Mouse (Mus musculus): Measurements from ENCODE around the gene Aif1. TPM values are rescaled to one million over a fixed set of nuclear protein-coding genes. Genes with fewer than 3 reads are reported as not detected.

The Aif1 gene
- polyA plus RNA-seq, 1 experiment, result 4.1 TPM

- H3K27me3 ChIP-seq (ENCODE audit: control insufficient read depth, insufficient read depth, low read length), result no peaks in the 10 kb centered on the region
- H3K4me1 ChIP-seq (ENCODE audit: control insufficient read depth, insufficient read depth, low read length), result peaks cover 13% of the 10 kb centered on the region; the same call in 1 of the 2 replicates
- TF ChIP-seq POLR2A (IDR thresholded peaks at IDR 0.05; ENCODE audit: borderline replicate concordance, insufficient read depth, low read length) (no peak), CTCF (IDR thresholded peaks at IDR 0.05; ENCODE audit: borderline replicate concordance, insufficient read depth, low read depth, low read length) (no peak)
- no peak overlapping the region for H3K4me3 ChIP-seq (replicated peaks; ENCODE audit: insufficient read depth, low read depth, low read length)
- 86% methylated on average over 8 of the region's 8 CpGs for WGBS
- no peak overlapping the region for H3K27ac ChIP-seq (ENCODE audit: insufficient read depth, low read length)
- no peak for DNase-seq
Observed at GRCm38 (mm10) chr17:35157661-35158175, 18.1 kb downstream of the Aif1 start.

- peaks cover 10% of the 10 kb centered on the region; the same call in 1 of the 2 replicates for H3K4me1 ChIP-seq (ENCODE audit: control insufficient read depth, insufficient read depth, low read length)
- H3K27me3 ChIP-seq (ENCODE audit: control insufficient read depth, insufficient read depth, low read length), result no peaks in the 10 kb centered on the region
- no peak overlapping the region for H3K27ac ChIP-seq (ENCODE audit: insufficient read depth, low read length)
- no peak for DNase-seq
- TF ChIP-seq CTCF (IDR thresholded peaks at IDR 0.05; ENCODE audit: borderline replicate concordance, insufficient read depth, low read depth, low read length) (no peak), POLR2A (IDR thresholded peaks at IDR 0.05; ENCODE audit: borderline replicate concordance, insufficient read depth, low read length) (no peak)
- H3K4me3 ChIP-seq (replicated peaks; ENCODE audit: insufficient read depth, low read depth, low read length), result no peak overlapping the region
- whole genome bisulfite sequencing, result 87% methylated on average over 8 of the region's 8 CpGs
Observed at GRCm38 (mm10) chr17:35157254-35157653, 18.6 kb downstream of the Aif1 start.

- H3K27me3 ChIP-seq (ENCODE audit: control insufficient read depth, insufficient read depth, low read length), result no peaks in the 10 kb centered on the region
- DNase-seq, result no peak
- 76% methylated on average over 33 of the region's 33 CpGs for WGBS
- TF ChIP-seq CTCF (IDR thresholded peaks at IDR 0.05; ENCODE audit: borderline replicate concordance, insufficient read depth, low read depth, low read length), result no peak
- no peak for TF ChIP-seq POLR2A (IDR thresholded peaks at IDR 0.05; ENCODE audit: borderline replicate concordance, insufficient read depth, low read length)
- H3K4me3 ChIP-seq (replicated peaks; ENCODE audit: insufficient read depth, low read depth, low read length), result no peak overlapping the region
- H3K27ac ChIP-seq (ENCODE audit: insufficient read depth, low read length), result no peak overlapping the region
- peaks cover 6% of the 10 kb centered on the region; the same call in 1 of the 2 replicates for H3K4me1 ChIP-seq (ENCODE audit: control insufficient read depth, insufficient read depth, low read length)
Observed at GRCm38 (mm10) chr17:35156461-35157200, 19.2 kb downstream of the Aif1 start.

GRCm38 (mm10) chr17:35155451-35155850 lies 20.4 kb downstream of the Aif1 start:
- no peak for TF ChIP-seq POLR2A (IDR thresholded peaks at IDR 0.05; ENCODE audit: borderline replicate concordance, insufficient read depth, low read length)
- TF ChIP-seq CTCF (IDR thresholded peaks at IDR 0.05; ENCODE audit: borderline replicate concordance, insufficient read depth, low read depth, low read length), result no peak
- H3K4me3 ChIP-seq (replicated peaks; ENCODE audit: insufficient read depth, low read depth, low read length), result no peak overlapping the region
- WGBS, result 72% methylated on average over 12 of the region's 12 CpGs
- H3K27me3 ChIP-seq (ENCODE audit: control insufficient read depth, insufficient read depth, low read length), result no peaks in the 10 kb centered on the region
- no peak for DNase-seq
- H3K27ac ChIP-seq (ENCODE audit: insufficient read depth, low read length), result no peak overlapping the region
- H3K4me1 ChIP-seq (ENCODE audit: control insufficient read depth, insufficient read depth, low read length), result no peaks in the 10 kb centered on the region

DNA sequence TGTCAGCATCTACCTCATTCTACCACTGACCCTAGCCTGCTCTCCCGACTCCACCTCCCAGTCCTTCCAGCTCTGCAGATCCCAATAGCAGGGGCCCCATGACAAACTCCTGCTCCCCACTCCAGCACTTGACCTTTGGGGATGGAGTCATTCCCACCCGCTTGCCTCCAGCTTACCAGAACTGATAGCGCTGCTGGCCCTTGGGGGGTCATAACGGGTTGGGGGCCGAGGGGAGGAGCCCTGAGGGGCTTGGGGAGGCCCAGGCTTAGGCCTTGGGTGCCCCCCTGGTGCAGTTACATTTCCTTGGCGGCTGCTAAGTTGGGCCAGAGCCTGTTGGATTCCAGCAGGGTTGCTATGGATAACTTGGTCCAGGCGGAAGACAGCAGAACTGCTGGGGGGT lies 21.3 kb downstream of the Aif1 start:
- Histone ChIP-seq H3K27me3 (ENCODE audit: control insufficient read depth, insufficient read depth, low read length) (no peaks in the 10 kb centered on the region), H3K27ac (ENCODE audit: insufficient read depth, low read length) (no peak overlapping the region), H3K4me3 (replicated peaks; ENCODE audit: insufficient read depth, low read depth, low read length) (no peak overlapping the region), H3K4me1 (ENCODE audit: control insufficient read depth, insufficient read depth, low read length) (no peaks in the 10 kb centered on the region)
- no peak for TF ChIP-seq POLR2A (IDR thresholded peaks at IDR 0.05; ENCODE audit: borderline replicate concordance, insufficient read depth, low read length)
- DNase-seq, result no peak
- 34% methylated on average over 7 of the region's 7 CpGs for WGBS

DNA sequence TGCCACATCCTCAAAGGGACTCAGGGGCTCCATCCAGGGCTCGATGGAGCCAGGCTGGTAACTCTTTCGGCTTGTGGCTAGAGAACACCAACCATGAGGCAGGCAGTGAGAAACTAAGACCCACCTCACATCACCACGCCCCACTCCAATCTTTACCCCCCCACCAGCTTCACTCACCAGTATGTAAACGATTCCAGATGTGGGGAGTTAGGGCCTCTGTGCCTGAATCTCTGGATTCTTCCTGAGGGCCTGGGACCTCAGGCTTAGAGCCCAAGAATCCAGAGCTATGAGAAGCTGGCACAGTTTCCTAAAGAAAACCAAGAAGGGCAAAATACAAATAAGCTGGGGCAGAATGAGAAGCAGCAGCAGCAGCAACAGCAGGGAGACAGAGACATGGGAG lies 21.9 kb downstream of the Aif1 start:
- no peak overlapping the region for H3K27ac ChIP-seq (ENCODE audit: insufficient read depth, low read length)
- no peak overlapping the region for H3K4me3 ChIP-seq (replicated peaks; ENCODE audit: insufficient read depth, low read depth, low read length)
- 84% methylated on average over 4 of the region's 4 CpGs for WGBS
- DNase-seq, result no peak
- TF ChIP-seq POLR2A (IDR thresholded peaks at IDR 0.05; ENCODE audit: borderline replicate concordance, insufficient read depth, low read length) (no peak), CTCF (IDR thresholded peaks at IDR 0.05; ENCODE audit: borderline replicate concordance, insufficient read depth, low read depth, low read length) (no peak)
- no peaks in the 10 kb centered on the region for H3K27me3 ChIP-seq (ENCODE audit: control insufficient read depth, insufficient read depth, low read length)
- no peaks in the 10 kb centered on the region for H3K4me1 ChIP-seq (ENCODE audit: control insufficient read depth, insufficient read depth, low read length)

GRCm38 (mm10) chr17:35153077-35153476 lies 22.8 kb downstream of the Aif1 start:
- no peaks in the 10 kb centered on the region for H3K4me1 ChIP-seq (ENCODE audit: control insufficient read depth, insufficient read depth, low read length)
- DNase-seq, result no peak
- WGBS, result 70% methylated on average over 9 of the region's 9 CpGs
- H3K4me3 ChIP-seq (replicated peaks; ENCODE audit: insufficient read depth, low read depth, low read length), result no peak overlapping the region
- H3K27me3 ChIP-seq (ENCODE audit: control insufficient read depth, insufficient read depth, low read length), result no peaks in the 10 kb centered on the region
- TF ChIP-seq CTCF (IDR thresholded peaks at IDR 0.05; ENCODE audit: borderline replicate concordance, insufficient read depth, low read depth, low read length) (no peak), POLR2A (IDR thresholded peaks at IDR 0.05; ENCODE audit: borderline replicate concordance, insufficient read depth, low read length) (no peak)
- H3K27ac ChIP-seq (ENCODE audit: insufficient read depth, low read length), result no peak overlapping the region

- H3K4me1 ChIP-seq (ENCODE audit: control insufficient read depth, insufficient read depth, low read length), result no peaks in the 10 kb centered on the region
- H3K4me3 ChIP-seq (replicated peaks; ENCODE audit: insufficient read depth, low read depth, low read length), result no peak overlapping the region
- WGBS, result 92% methylated on average over 4 of the region's 4 CpGs
- TF ChIP-seq CTCF (IDR thresholded peaks at IDR 0.05; ENCODE audit: borderline replicate concordance, insufficient read depth, low read depth, low read length) (no peak), POLR2A (IDR thresholded peaks at IDR 0.05; ENCODE audit: borderline replicate concordance, insufficient read depth, low read length) (no peak)
- H3K27ac ChIP-seq (ENCODE audit: insufficient read depth, low read length), result no peak overlapping the region
- no peaks in the 10 kb centered on the region for H3K27me3 ChIP-seq (ENCODE audit: control insufficient read depth, insufficient read depth, low read length)
- DNase-seq, result no peak
Observed at GRCm38 (mm10) chr17:35152121-35152520, 23.7 kb downstream of the Aif1 start.

All from cerebellum, adult 2 months (tissue).